Mouse (Mus musculus) heart, postnatal 25 days (tissue): ENCODE results near the gene Ifit1bl1. TPM values are rescaled to one million over a fixed set of nuclear protein-coding genes. Genes with fewer than 3 reads are reported as not detected.
A peak's percentile ranks its signal among the peaks of the same experiment; 100 is the strongest.
"Not testable (repeated sequence)": the region's sequence is repeated elsewhere in the genome, so short reads cannot be mapped to it uniquely, and the experiment has no call there.

Source experiments
- DNase-seq: peaks from one replicate; pipeline ENCODE4 v3.0.0; 2022; ENCODE audit warnings: low spot score
- intact Hi-C: fragments of 180-260 bp; cut with DNase I; formaldehyde crosslinking; loops from one replicate; pipeline ENCODE4 v1.15.1; 2025
- total RNA-seq, 2 experiments: library from RNA; stranded (reverse); gene quantifications; 2 replicates each; pipeline ENCODE4 v1.2.3; 2021

The Ifit1bl1 gene
- 1 to 10 TPM in 1 of 2 experiments, under 1 TPM in 1; 0.84 to 1.2 TPM for total RNA-seq

DNA sequence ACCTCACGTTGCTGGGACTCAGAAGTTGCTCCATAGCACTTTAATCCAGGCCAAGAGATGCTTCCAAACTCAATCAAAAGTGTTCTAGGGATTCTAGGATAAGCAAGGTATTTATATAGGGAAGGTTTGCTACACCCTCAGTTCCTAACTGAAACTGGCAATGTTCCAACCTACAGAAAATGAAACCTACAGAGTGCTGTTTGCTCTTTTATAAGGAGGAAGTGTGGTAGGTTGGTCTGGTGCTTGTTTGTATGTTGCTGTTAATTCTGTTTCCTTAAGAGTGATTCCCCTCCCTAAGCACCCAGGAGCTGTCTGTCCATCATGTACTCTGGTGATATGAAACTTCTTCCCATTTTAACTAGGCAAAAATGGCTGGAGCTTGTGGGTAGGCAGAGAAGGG lies at the start of gene Ifit1bl1:
Gene Ifit1bl1 (minus strand): TSS at position 69 of the 400 bp plus-strand sequence.
- DNase-seq, intact Hi-C loops: not testable (repeated sequence)

DNA sequence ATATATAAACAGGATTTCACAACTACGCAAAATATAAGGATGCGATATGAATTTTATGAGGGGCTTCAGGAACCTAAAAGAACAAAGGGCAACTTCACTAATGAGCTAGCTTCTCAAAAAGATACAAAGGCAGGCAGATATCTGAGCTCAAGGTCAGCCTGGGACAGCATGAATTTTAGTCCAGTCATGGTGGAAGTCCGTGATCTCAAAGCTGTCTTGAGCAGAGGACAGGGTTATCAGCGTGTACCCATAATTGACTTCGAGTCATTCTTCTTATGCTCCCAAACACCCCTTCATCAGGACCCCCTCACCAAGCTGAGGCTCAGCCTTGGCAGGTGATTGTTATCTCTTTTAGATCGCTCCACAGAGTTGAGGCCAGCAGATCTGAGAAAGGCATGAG lies 49.2 kb upstream of the Ifit1bl1 start:
- intact Hi-C loops: no loop called here
- DNase-seq: no peak

DNA sequence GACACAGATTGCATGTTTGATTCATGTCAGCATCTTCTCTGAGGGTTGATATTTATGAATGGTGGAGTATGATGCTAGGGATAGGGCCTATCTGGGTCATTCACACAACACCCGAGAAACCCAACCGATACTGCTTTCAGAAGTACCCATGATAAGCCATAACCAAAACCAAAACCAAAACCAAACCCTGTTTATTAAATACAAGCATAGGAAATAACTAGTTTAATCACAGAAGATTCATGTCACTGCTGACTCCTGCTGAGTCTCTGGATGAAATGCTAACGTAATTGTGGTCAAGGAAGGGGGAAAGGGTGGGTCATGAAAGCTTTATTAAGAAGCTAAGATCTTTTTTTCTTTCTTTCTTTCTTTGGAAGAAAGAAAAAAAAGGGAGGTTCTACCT lies 48.5 kb upstream of the Ifit1bl1 start:
- intact Hi-C loops: no loop called here
- no peak for DNase-seq

DNA sequence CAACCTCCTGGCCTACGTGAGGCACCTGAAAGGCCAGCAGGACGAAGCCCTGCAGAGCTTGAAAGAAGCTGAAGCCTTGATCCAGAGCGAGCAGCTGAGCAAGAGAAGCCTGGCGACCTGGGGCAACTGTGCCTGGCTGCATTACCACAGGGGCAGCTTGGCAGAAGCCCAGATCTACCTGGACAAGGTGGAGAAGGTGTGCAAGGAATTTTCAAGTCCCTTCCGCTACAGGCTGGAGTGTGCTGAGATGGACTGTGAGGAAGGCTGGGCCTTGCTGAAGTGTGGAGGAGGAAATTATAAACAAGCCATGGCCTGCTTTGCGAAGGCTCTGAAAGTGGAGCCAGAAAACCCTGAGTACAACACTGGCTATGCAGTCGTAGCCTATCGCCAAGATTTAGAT lies 45.9 kb upstream of the Ifit1bl1 start:
- DNase-seq, intact Hi-C loops: not testable (repeated sequence)

DNA sequence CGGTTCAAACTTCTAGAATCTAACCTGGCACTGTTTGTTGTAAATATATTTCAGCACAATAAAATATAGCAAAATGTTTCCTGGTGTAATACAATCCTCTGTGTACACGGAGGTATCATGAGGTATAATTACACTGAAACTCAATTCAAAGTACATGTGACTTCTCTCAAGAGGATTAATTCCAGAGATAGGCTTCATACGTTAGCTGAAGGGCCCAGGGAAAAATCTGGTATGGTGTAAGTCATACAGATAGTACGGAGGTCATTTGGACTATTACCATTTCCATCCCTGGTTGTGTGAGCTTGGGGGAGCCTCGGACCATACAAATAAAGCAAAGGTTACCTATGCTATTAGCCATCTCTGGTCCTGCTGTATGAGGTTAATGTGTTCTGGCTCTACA lies 40.9 kb upstream of the Ifit1bl1 start:
- intact Hi-C loops: no loop called here
- DNase-seq: no peak

DNA sequence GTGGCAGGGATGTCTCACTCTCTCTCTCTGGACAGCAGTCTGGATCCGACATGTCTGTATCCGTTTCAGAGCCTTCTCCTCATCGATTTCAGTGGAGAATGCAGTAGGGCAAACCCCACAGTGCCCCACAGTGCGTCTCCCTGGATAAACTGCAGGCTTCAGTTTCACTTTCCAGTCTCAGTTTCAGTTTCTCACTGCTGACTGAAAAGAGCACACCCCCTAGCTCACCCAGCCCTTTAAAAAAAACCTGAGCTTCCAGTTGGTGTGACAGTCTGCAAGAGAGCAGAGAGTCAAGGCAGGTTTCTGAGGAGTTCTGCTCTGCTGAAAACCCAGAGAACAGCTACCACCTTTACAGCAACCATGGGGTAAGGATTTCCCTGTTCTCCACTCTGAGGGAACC lies 38.9 kb upstream of the Ifit1bl1 start, which contains the start of the genes Ifit1bl2 and Ifit1:
Gene Ifit1bl2 (minus strand): TSS at position 121 of the 400 bp plus-strand sequence.
Gene Ifit1 (plus strand): TSS at position 249 of the 400 bp plus-strand sequence.
- no peak for DNase-seq
- intact Hi-C loops: no loop called here

DNA sequence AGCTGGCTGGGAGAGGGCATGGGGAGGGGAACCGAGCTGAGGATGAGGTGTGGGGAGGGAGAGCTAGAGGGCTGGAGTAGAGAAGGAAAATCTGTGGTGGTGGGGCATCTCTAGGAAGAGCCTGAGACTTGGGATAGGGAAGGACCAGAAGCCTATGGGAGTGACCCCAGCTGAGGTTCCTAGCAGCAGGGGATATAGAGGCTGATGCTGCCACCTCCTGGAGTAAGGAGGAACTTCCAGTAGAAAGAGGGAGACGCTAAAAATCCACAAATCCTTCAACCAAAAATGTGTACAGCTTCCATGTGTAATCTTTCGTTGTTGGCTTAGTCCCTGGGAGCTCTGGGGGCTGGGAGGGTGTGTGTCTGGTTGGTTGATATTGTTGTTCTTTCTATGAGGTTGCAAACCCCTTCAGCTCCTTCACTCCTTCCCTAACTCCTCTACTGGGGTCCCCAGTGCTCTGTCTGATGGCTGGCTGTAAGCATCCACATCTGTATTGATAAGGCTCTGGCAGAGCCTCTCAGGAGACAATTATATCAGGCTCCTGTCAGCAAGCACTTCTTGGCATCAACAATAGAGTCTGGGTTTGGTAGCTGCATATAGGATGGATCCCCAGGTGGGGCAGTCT lies 35.3 kb upstream of the Ifit1bl1 start:
- intact Hi-C loops: loop anchor here (1.0 to 5.0 kb wide), 4 partner anchors 89 to 393 kb away; no protein-coding TSS in a partner anchor
- DNase-seq: peak; percentile 12

DNA sequence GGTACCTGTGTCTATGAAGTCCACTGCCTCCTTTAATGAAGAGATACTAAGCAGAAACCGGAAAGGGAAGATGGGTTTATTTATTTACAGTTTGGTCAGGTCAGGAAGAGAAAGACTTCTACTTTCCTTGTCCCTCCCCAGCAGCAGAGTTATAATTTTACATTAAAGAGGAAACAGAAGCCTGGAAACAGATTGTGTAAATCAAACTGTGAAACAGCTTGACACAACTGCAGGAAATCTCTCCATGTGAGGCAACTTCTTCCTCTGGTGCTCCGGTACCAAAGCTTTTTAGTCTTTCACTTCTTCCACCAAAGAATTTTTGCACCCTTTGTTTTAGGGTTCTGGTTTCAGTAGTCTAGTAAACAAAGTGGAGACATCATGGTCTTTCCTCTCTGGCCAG lies 31.7 kb upstream of the Ifit1bl1 start:
- no peak for DNase-seq
- intact Hi-C loops: no loop called here

DNA sequence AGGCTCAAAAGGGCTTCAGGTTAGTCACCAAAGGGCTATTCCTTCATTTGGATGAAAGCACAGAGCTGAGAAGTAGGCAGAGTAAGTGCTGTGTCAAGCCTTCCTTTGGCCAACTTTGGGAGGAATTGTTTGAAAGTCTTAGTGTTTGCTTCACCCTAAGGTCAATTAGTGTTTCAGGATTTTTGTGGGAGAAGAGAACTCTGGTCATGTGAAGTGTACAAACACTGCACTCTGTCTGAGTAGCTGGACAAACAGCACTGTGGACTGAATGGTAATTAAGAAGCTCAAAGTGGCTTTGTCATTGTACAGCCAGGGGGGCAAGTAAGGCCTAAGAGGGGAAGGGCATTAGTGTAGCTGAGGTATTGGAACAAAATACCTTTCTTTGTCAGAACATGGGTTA lies 29.7 kb upstream of the Ifit1bl1 start:
- intact Hi-C loops: no loop called here
- no peak for DNase-seq

DNA sequence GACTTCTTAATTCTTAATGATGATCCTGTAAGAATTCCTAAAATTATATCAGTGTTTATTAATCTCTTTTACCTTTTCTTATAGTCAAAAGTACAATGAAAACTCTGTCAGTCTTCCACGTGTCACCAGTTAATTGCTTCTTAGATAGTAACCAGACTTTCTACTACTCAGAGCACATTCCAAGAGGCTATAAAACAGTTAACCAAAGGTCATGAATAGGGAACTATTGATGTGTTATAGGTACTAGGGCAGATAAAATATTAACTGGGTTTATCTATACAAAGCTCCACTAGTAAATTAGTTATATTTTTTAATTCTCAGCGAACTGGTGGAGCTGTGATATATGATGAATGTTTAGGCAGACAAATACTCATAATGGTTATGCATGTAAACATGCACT lies 25.7 kb upstream of the Ifit1bl1 start:
- no peak for DNase-seq
- intact Hi-C loops: no loop called here

DNA sequence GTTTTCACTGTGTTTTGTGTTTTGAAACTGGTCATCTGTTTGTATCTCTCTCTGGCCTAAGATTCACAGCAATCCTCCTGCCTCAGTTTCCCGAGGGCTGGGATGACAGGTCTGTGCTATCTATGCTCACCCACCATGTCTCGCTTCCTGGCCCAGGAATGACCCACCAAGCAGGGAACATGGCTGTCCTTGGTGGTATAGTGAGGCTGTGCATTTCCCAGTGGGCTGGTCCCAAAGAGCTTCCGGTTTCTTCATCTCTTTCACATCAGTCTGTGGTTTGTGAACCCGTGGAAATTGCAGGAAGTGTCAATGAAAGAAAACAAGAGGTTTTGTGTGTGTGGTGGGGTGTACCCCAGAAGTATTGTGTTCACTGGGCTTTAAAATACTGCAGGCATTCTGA lies 22.9 kb upstream of the Ifit1bl1 start:
- intact Hi-C loops: no loop called here
- DNase-seq: no peak

DNA sequence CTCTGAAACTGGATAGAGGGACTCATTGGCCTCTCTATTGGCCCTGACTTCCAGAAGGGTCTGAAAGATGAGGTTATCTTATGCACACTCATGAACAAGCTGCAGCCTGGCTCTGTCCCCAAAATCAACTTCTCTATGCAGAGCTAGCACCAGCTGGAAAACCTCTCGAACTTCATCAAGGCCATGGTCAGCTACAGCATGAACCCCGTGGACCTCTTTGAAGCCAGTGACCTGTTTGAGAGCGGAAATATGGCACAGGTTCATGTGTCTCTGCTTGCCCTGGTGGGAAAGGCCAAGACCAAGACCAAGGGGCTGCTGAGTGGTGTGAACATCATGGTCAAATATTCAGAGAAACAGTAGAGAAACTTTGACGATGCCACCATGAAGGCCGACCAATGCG lies 22.0 kb upstream of the Ifit1bl1 start:
- DNase-seq: no peak
- intact Hi-C loops: no loop called here

DNA sequence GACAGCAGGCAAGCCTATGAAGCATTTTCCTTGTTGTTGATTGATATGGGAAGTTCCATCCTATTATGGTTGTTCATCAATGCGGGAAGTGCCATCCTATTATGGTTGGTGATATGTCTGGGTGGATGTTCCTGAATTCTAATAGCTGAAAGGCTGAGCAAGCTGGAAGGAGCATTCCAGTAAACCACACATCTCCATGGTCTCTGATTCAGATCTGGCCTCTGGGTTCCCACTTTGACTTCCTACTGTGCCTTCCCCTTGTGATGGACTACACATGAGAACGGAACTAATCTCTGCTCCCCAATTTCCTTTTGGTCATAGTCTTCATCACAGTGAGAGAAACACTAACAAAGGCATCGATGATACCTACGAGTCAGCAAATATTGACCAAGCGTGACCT lies 19.1 kb upstream of the Ifit1bl1 start:
- intact Hi-C loops: no loop called here

DNA sequence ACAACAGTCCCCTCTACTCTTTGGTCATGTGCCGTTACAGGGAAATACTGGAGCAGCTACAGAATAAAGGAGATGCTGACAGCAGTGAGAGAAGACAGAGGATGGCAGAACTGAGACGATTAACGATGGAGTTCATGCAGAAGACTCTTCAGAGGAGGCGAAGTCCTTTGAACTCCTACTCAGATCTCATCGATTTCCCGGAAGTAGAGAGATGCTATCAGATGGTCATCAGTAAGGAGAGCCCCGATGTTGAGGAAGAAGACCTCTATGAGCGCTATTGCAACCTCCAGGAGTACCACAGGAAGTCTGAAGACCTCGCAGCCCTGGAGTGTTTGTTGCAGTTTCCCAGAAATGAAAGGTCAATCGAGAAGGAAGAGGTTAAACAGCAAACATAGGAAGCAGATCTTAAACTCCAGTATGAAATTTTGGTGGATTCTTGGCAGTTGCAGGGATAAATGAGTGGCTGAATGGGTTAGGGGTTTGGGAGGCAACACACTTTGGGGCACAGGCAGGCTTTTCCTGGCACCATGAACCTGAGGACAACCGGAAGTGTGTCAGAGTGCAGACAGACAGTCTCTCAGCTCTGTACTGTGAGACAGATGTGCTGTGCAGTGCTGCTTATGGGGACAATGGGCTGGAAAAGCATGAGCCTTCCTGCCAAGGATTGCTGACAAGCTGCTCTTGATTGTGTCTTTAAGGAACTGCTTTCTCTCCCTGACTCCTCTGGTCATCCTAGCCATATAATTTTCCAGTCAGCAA lies 10.7 kb upstream of the Ifit1bl1 start:
- DNase-seq, intact Hi-C loops: not testable (repeated sequence)

More for the DNA sequence above, 19.1 kb upstream of the Ifit1bl1 start:
- DNase-seq: no peak

DNA sequence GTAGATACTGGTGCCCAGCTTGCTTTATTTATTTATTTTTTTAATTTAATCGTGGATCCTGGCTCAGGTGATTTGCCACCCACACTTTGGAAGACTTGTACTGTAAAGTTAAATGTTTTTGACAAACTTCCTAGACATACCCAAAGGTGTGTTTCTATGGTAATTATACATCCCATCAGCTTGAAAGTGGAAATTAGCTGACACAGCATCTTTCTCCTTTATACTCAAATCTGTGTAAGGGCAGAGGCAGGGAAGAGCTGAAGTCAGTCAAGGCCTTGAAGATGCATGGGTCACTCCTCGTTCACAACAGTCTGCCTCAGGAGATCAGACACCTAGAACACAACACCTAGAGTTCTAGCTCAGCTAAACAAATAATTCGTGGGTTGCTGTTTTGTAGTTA lies 8.4 kb upstream of the Ifit1bl1 start:
- DNase-seq, intact Hi-C loops: not testable (repeated sequence)

DNA sequence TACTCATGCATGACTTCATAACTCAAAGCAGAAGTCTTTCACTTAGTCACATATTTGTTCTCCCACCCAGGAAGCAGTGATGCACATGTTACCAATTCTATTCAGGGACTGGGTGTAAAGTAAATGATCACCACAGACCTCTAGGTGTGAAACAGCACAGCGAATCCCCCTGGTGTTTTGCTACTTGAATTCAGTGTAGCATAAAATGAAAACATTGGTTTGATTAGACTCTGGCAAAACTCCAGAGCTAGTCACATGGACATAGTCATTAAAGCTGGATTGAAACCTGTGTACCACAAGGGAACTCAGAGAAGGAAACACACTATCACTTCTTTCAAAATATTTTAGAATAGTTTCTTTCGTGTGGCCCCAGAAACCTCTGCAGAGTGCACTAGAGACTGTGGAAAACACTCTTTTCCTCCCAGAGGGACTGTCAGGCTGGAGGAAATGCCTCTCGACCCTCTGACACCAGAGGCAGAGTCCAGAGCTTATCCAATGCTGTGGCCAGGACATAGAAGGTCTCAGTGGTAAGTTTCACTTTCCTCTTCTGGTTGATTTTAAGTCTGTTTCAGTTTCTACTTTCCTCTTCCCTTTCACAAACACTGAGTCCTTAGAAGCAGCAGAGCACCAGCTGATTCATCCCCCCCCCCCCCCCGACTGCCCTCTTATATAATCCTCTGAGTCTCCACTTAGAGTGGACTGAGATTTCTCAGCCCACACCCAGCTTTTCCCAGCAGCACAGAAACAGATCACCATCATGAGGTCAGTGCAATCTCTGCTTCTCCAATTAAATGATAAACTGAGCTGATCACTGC lies 5.7 kb upstream of the Ifit1bl1 start, which contains the start of gene Ifit3b:
Gene Ifit3b (plus strand): TSS at position 734 of the 815 bp plus-strand sequence.
- intact Hi-C loops: not testable (repeated sequence)
- peak; percentile 44 for DNase-seq

DNA sequence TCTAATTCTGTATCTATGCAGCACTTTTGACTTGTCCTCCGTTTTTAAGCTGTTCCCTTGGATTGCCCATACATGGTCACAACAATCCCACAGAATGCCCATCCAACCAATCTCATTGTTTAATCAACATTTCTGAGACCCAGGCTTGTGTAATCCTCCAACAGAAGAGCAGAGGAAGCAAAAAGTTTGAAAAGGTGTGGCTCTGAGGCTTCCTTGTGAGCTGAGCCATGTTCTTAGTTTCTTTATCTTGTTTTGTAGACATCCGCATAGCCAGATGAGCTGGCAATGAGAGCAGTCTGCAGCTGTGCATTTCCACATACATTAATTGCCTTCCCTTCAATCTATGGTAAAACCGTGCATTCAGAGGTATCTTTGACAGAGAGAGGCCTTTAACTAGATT lies 3.7 kb upstream of the Ifit1bl1 start:
- intact Hi-C loops: loop anchor here (2.0 kb wide), 1 partner anchor 17 kb away; no protein-coding TSS in a partner anchor
- no peak for DNase-seq

DNA sequence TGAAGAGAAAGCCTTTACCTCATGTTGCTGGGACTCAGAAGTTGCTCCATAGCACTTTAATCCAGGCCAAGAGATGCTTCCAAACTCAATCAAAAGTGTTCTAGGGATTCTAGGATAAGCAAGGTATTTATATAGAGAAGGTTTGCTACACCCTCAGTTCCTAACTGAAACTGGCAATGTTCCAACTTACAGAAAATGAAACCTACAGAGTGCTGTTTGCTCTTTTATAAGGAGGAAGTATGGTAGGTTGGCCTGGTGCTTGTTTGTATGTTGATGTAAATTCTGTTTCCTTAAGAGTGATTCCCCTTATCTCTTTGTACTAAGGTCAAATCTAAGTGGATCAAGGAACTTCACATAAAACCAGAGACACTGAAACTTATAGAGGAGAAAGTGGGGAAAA lies 2.5 kb downstream of the Ifit1bl1 start:
- intact Hi-C loops, DNase-seq: not testable (repeated sequence)

DNA sequence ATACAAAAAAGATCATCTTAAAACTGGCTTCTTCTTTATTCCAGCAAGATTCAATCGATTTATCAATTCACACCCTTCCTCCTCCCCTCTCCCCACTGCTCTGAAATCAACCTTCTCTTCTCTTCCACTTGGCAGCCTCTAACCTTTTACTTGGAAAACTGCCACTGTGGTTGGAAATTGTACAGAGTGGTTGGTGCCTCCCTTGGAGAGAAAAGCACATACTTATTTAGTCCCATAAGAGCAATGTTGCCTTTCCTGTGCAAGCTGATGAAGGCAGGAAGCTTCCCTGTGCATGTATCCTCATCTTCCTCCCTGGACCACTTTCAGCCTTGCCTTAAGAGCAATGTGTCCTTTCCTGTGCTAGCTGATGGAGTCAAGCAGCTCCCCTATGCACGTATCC lies 3.4 kb downstream of the Ifit1bl1 start:
- no peak for DNase-seq
- intact Hi-C loops: no loop called here

DNA sequence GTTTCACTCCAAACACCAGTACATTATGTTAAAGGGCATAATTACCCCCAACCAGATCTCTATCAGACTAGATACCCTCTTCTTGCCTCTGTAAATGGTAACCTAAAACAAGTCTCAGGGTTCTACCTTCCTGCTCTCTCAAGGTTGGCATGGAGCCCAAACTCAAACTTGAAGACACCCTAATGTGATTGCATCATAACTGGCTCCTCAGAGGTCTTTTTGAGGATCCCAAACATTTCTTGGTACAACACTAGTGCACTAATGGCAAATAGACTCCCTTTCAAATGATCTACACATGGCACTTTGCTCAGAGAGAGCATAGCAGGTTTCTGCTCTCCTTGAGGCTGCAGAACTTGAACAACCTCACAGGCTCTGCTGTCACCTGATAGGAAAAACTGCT lies 4.9 kb downstream of the Ifit1bl1 start:
- no peak for DNase-seq
- intact Hi-C loops: no loop called here
